Mouse (Mus musculus): Measurements from ENCODE around the gene 1700001J03Rik. TPM values are rescaled to one million over a fixed set of nuclear protein-coding genes. Genes with fewer than 3 reads are reported as not detected.
"Not testable (repeated sequence)": the region's sequence is repeated elsewhere in the genome, so short reads cannot be mapped to it uniquely, and the experiment has no call there.

1700001J03Rik gene
- polyA plus RNA-seq, 1 experiment from 2014 or later, result not detected

- DNase-seq (ENCODE audit: low spot score); H3K4me3 ChIP-seq (ENCODE audit: low read depth, low read length); H3K27ac ChIP-seq (ENCODE audit: low read depth); H3K9ac ChIP-seq (ENCODE audit: low read length); H3K4me1 ChIP-seq (replicated peaks; ENCODE audit: control insufficient read depth, insufficient read depth, low read length); H3K36me3 ChIP-seq (ENCODE audit: control insufficient read depth, insufficient read depth, low read length); H3K9me3 ChIP-seq (ENCODE audit: control insufficient read depth, low read length); ATAC-seq (replicated peaks; ENCODE audit: low FRiP score, low TSS enrichment, low read depth); H3K4me2 ChIP-seq (ENCODE audit: low read length); H3K27me3 ChIP-seq (replicated peaks; ENCODE audit: control insufficient read depth, insufficient read depth, low read length): not testable (repeated sequence)
- WGBS, result 93% methylated on average over 3 of the region's 3 CpGs
These were observed 24.7 kb downstream of the 1700001J03Rik start, which contains the start of gene Gm5565 for GRCm38 (mm10) chr5:146160439-146160838. TSS of gene Gm5565 (minus strand) at chr5:146160539.

- H3K27ac ChIP-seq (ENCODE audit: low read depth); H3K36me3 ChIP-seq (ENCODE audit: control insufficient read depth, insufficient read depth, low read length); H3K4me1 ChIP-seq (replicated peaks; ENCODE audit: control insufficient read depth, insufficient read depth, low read length); H3K9me3 ChIP-seq (ENCODE audit: control insufficient read depth, low read length); H3K27me3 ChIP-seq (replicated peaks; ENCODE audit: control insufficient read depth, insufficient read depth, low read length); H3K4me3 ChIP-seq (ENCODE audit: low read depth, low read length); ATAC-seq (replicated peaks; ENCODE audit: low FRiP score, low TSS enrichment, low read depth); H3K4me2 ChIP-seq (ENCODE audit: low read length); H3K9ac ChIP-seq (ENCODE audit: low read length); DNase-seq (ENCODE audit: low spot score): not testable (repeated sequence)
- WGBS, result 92% methylated on average over 4 of the region's 4 CpGs
These were observed 26.8 kb downstream of the 1700001J03Rik start for GRCm38 (mm10) chr5:146158326-146158725.

- H3K27ac ChIP-seq (ENCODE audit: low read depth), result no peak overlapping the region
- no peaks in the 10 kb centered on the region for H3K36me3 ChIP-seq (ENCODE audit: control insufficient read depth, insufficient read depth, low read length)
- no peak overlapping the region for H3K4me2 ChIP-seq (ENCODE audit: low read length)
- no peak overlapping the region for H3K9ac ChIP-seq (ENCODE audit: low read length)
- no peaks in the 10 kb centered on the region for H3K9me3 ChIP-seq (ENCODE audit: control insufficient read depth, low read length)
- no peaks in the 10 kb centered on the region for H3K4me1 ChIP-seq (replicated peaks; ENCODE audit: control insufficient read depth, insufficient read depth, low read length)
- WGBS, result 80% methylated on average over 3 of the region's 3 CpGs
- DNase-seq (ENCODE audit: low spot score) (no peak), ATAC-seq (replicated peaks; ENCODE audit: low FRiP score, low TSS enrichment, low read depth) (no peak)
- no peak overlapping the region for H3K4me3 ChIP-seq (ENCODE audit: low read depth, low read length)
- no peaks in the 10 kb centered on the region for H3K27me3 ChIP-seq (replicated peaks; ENCODE audit: control insufficient read depth, insufficient read depth, low read length)
These were observed 34.6 kb downstream of the 1700001J03Rik start for GRCm38 (mm10) chr5:146150454-146150853.

GRCm38 (mm10) chr5:146147903-146148302 is 37.2 kb downstream of the 1700001J03Rik start:
- Histone ChIP-seq H3K9ac (ENCODE audit: low read length) (no peak overlapping the region), H3K36me3 (ENCODE audit: control insufficient read depth, insufficient read depth, low read length) (no peaks in the 10 kb centered on the region), H3K4me3 (ENCODE audit: low read depth, low read length) (no peak overlapping the region), H3K4me2 (ENCODE audit: low read length) (no peak overlapping the region), H3K27me3 (replicated peaks; ENCODE audit: control insufficient read depth, insufficient read depth, low read length) (no peaks in the 10 kb centered on the region), H3K9me3 (ENCODE audit: control insufficient read depth, low read length) (no peaks in the 10 kb centered on the region), H3K27ac (ENCODE audit: low read depth) (no peak overlapping the region), H3K4me1 (replicated peaks; ENCODE audit: control insufficient read depth, insufficient read depth, low read length) (no peaks in the 10 kb centered on the region)
- WGBS, result 40% methylated on average over 2 of the region's 2 CpGs
- ATAC-seq (replicated peaks; ENCODE audit: low FRiP score, low TSS enrichment, low read depth), result no peak
- DNase-seq (ENCODE audit: low spot score), result peak; percentile 56

Other genes with a start within 250 kb of the 1700001J03Rik start
- gene Cyp3a25, start 175.7 kb downstream of the 1700001J03Rik start, polyA plus RNA-seq (2014; fragmentation: Nextera tagmentation; extraction: Ambion mirVana), result not detected in 2 replicates
- not detected in 2 replicates for gene Cyp3a59, start 106.0 kb downstream of the 1700001J03Rik start, polyA plus RNA-seq (2014; fragmentation: Nextera tagmentation; extraction: Ambion mirVana)
- gene Gm5565, start 24.8 kb downstream of the 1700001J03Rik start, polyA plus RNA-seq (2014; fragmentation: Nextera tagmentation; extraction: Ambion mirVana), result not detected in 2 replicates
- gene Gm6309, start 14.6 kb downstream of the 1700001J03Rik start, polyA plus RNA-seq (2014; fragmentation: Nextera tagmentation; extraction: Ambion mirVana), result not detected in 2 replicates
- 38.8 and 39.9 TPM in 2 replicates for gene Rnf6, start 36.3 kb upstream of the 1700001J03Rik start, polyA plus RNA-seq (2014; fragmentation: Nextera tagmentation; extraction: Ambion mirVana)
- 28.9 and 35.1 TPM in 2 replicates for gene Cdk8, start 45.9 kb upstream of the 1700001J03Rik start, polyA plus RNA-seq (2014; fragmentation: Nextera tagmentation; extraction: Ambion mirVana)
- gene Wasf3, start 199.7 kb upstream of the 1700001J03Rik start, polyA plus RNA-seq (2014; fragmentation: Nextera tagmentation; extraction: Ambion mirVana), result 1.5 TPM in 2 replicates

Data from intestine, embryonic 14.5 days (tissue).